Mouse (Mus musculus): ENCODE results near the gene Fgfr2. TPM values are rescaled to one million over a fixed set of nuclear protein-coding genes. Genes with fewer than 3 reads are reported as not detected.

Fgfr2 gene
- polyA plus RNA-seq, 1 experiment from 2014 or later, result 93.4 TPM

DNA sequence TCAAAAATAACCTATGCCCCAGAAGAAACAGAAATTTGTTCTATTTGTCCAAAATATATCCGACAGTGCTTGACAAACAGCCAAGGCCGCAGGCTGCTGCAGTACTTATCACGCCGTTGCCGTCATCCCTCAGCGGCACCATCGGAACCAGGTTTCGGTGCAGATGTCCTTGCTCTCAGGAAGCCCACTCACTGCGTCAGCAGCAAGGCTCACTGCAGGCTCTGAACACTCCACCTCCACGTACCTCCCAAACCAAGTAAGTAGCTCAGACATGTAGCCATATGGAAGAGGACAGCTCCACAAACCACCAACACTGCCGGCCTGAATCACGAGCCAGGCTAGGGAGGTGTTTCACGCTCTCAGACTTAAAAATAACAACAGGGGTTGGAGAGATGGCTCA, 334.3 kb downstream of the Fgfr2 start:
- Histone ChIP-seq H3K4me2 (ENCODE audit: low read depth, low read length) (no peak overlapping the region), H3K27me3 (ENCODE audit: control insufficient read depth, insufficient read depth, low read length) (no peaks in the 10 kb centered on the region), H3K36me3 (ENCODE audit: control insufficient read depth, insufficient read depth, low read length) (no peaks in the 10 kb centered on the region), H3K9me3 (replicated peaks; ENCODE audit: control insufficient read depth, low read length) (no peaks in the 10 kb centered on the region), H3K27ac (ENCODE audit: low read length) (no peak overlapping the region), H3K9ac (ENCODE audit: low read length) (no peak overlapping the region), H3K4me3 (replicated peaks; ENCODE audit: low read length) (no peak overlapping the region), H3K4me1 (ENCODE audit: control insufficient read depth, insufficient read depth, low read length) (peaks cover 37% of the 10 kb centered on the region)
- ATAC-seq (ENCODE audit: insufficient read depth, low FRiP score), result no peak
- 91% methylated on average over 13 of the region's 13 CpGs for WGBS

DNA sequence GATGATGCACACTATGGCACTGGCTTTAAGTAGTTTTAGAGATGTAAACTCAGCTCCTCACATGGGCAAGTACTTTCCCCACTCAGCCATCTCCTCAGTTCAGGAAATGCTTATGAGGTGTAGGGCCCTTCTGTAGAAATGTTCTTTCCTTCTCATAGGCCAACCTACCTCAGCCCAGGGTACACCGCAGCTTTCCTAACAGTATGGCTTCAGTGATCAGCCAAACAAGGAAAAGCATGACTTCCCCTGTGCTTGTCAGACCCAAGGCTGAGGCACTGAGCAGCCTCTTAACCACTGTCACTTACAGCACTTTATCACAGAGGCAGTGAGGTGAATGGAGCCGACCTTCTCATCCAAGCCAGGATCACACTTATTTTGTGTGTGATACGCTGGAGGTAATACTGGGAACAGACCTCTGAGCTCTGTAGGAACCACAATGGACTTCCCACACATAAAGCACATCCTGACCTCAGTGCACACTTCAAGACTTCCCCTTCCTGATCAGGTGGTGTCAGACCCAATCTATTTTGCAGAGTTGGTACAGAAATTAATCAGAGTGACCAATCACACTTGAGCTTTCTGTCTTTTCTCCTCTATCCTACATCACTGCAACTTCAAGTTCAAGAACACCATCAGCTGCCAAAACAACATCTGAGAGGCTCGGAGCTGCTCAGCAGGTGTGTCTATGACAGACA, 335.5 kb downstream of the Fgfr2 start:
- Histone ChIP-seq H3K27ac (ENCODE audit: low read length) (peak overlapping the region; percentile 3), H3K4me1 (ENCODE audit: control insufficient read depth, insufficient read depth, low read length) (peaks cover 37% of the 10 kb centered on the region), H3K4me3 (replicated peaks; ENCODE audit: low read length) (no peak overlapping the region), H3K9ac (ENCODE audit: low read length) (no peak overlapping the region), H3K4me2 (ENCODE audit: low read depth, low read length) (no peak overlapping the region), H3K9me3 (replicated peaks; ENCODE audit: control insufficient read depth, low read length) (no peaks in the 10 kb centered on the region), H3K27me3 (ENCODE audit: control insufficient read depth, insufficient read depth, low read length) (no peaks in the 10 kb centered on the region), H3K36me3 (ENCODE audit: control insufficient read depth, insufficient read depth, low read length) (no peaks in the 10 kb centered on the region)
- no peak for ATAC-seq (ENCODE audit: insufficient read depth, low FRiP score)
- WGBS, result 80% methylated on average over 4 of the region's 4 CpGs

DNA sequence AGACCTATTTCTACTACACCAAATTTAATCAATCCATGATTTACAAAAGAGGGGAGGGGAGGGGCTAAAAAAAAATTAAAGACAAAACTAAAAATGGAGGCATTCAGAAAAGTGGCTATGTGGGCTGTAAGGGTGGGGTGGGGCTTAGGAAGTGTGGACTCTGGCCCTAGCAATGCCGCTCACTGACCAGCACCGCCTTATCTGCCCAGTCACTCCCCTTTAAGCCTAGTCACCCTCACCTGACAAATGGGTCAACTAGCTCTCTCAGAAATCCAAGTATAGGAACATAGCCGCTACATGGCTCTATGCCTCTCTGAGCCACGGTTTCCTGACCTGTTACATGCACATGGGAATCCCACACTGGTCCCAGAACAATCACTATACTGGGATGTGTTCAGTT, 336.1 kb downstream of the Fgfr2 start:
- Histone ChIP-seq H3K9ac (ENCODE audit: low read length) (no peak overlapping the region), H3K36me3 (ENCODE audit: control insufficient read depth, insufficient read depth, low read length) (no peaks in the 10 kb centered on the region), H3K9me3 (replicated peaks; ENCODE audit: control insufficient read depth, low read length) (no peaks in the 10 kb centered on the region), H3K27me3 (ENCODE audit: control insufficient read depth, insufficient read depth, low read length) (no peaks in the 10 kb centered on the region), H3K4me2 (ENCODE audit: low read depth, low read length) (no peak overlapping the region), H3K27ac (ENCODE audit: low read length) (peak overlapping the region; percentile 3), H3K4me3 (replicated peaks; ENCODE audit: low read length) (no peak overlapping the region), H3K4me1 (ENCODE audit: control insufficient read depth, insufficient read depth, low read length) (peaks cover 38% of the 10 kb centered on the region)
- 73% methylated on average over 4 of the region's 4 CpGs for WGBS
- no peak for ATAC-seq (ENCODE audit: insufficient read depth, low FRiP score)

DNA sequence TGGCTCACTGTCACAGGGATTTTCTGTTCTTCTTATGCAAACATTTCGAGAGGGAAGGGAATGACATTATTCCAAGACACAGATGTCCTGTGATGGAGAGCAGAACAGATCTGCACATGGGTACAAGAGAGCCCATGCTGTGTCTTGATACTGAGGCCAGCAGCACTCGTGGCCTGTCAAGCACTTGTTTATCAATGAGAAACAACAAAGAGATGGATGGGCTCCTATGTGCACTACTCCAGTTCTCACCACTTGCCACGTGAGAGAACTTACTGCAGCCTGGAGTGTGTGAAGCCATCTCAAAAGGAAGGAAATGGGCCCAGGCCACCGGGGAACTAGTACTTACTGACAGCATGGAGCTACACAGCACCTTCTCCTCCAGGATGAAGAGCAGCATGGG, 336.6 kb downstream of the Fgfr2 start:
- no peak overlapping the region for H3K4me3 ChIP-seq (replicated peaks; ENCODE audit: low read length)
- H3K27me3 ChIP-seq (ENCODE audit: control insufficient read depth, insufficient read depth, low read length), result no peaks in the 10 kb centered on the region
- no peak; the same call in 1 of the 2 replicates for ATAC-seq (ENCODE audit: insufficient read depth, low FRiP score)
- WGBS, result 26% methylated on average over 4 of the region's 4 CpGs
- peaks cover 38% of the 10 kb centered on the region for H3K4me1 ChIP-seq (ENCODE audit: control insufficient read depth, insufficient read depth, low read length)
- H3K4me2 ChIP-seq (ENCODE audit: low read depth, low read length), result no peak overlapping the region
- H3K27ac ChIP-seq (ENCODE audit: low read length), result peak overlapping the region; percentile 3
- H3K36me3 ChIP-seq (ENCODE audit: control insufficient read depth, insufficient read depth, low read length), result no peaks in the 10 kb centered on the region
- H3K9ac ChIP-seq (ENCODE audit: low read length), result no peak overlapping the region
- no peaks in the 10 kb centered on the region for H3K9me3 ChIP-seq (replicated peaks; ENCODE audit: control insufficient read depth, low read length)

DNA sequence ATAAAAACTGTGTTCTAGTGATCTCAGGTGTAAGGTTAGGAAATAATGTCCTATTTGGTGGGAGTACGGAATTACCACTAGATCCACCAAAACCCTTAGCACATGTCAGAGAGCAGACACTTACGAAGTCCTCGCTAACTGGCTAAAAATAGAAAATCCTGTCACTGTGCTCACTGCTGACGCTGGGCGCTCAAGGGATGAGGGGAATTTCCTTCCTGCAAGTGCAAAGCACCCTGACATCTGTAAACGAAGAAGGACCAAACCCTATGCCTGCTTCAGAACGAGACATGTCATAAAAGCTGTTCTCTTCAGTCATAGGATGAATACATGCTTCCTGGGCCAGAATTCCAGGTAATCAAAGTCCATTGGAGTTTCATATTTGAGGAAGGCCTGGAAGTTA, 337.1 kb downstream of the Fgfr2 start:
- peak overlapping the region; percentile 5; the same call in 1 of the 2 replicates for H3K27ac ChIP-seq (ENCODE audit: low read length)
- WGBS, result 50% methylated on average over 7 of the region's 7 CpGs
- ATAC-seq (ENCODE audit: insufficient read depth, low FRiP score), result no peak
- H3K4me1 ChIP-seq (ENCODE audit: control insufficient read depth, insufficient read depth, low read length), result peaks cover 42% of the 10 kb centered on the region
- no peak overlapping the region for H3K9ac ChIP-seq (ENCODE audit: low read length)
- H3K36me3 ChIP-seq (ENCODE audit: control insufficient read depth, insufficient read depth, low read length), result no peaks in the 10 kb centered on the region
- H3K4me3 ChIP-seq (replicated peaks; ENCODE audit: low read length), result no peak overlapping the region
- no peaks in the 10 kb centered on the region for H3K27me3 ChIP-seq (ENCODE audit: control insufficient read depth, insufficient read depth, low read length)
- H3K4me2 ChIP-seq (ENCODE audit: low read depth, low read length), result no peak overlapping the region
- no peaks in the 10 kb centered on the region for H3K9me3 ChIP-seq (replicated peaks; ENCODE audit: control insufficient read depth, low read length)

DNA sequence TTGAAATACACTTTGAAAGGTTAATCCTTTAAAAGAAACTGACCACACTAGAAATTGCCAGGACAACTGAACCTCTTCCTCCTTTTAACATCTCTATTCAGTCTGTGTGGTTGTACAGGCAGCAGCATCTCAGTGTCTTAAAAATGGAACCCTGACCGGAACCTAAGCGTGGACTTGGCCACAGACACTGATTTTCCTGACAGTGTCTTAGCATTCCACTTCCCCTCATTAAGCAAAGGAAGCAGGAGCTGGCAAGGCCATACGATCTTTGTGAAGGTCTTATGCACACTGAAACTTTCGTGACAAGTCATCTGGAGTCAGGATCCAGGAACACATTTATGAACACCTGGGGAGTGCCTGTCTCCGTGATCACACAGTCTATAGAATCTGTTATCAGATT, 339.0 kb downstream of the Fgfr2 start:
- Histone ChIP-seq H3K27me3 (ENCODE audit: control insufficient read depth, insufficient read depth, low read length) (no peaks in the 10 kb centered on the region), H3K27ac (ENCODE audit: low read length) (no peak overlapping the region), H3K9me3 (replicated peaks; ENCODE audit: control insufficient read depth, low read length) (no peaks in the 10 kb centered on the region), H3K4me2 (ENCODE audit: low read depth, low read length) (no peak overlapping the region), H3K9ac (ENCODE audit: low read length) (no peak overlapping the region), H3K36me3 (ENCODE audit: control insufficient read depth, insufficient read depth, low read length) (no peaks in the 10 kb centered on the region), H3K4me1 (ENCODE audit: control insufficient read depth, insufficient read depth, low read length) (peaks cover 35% of the 10 kb centered on the region), H3K4me3 (replicated peaks; ENCODE audit: low read length) (no peak overlapping the region)
- ATAC-seq (ENCODE audit: insufficient read depth, low FRiP score), result no peak
- WGBS, result 75% methylated on average over 5 of the region's 5 CpGs

DNA sequence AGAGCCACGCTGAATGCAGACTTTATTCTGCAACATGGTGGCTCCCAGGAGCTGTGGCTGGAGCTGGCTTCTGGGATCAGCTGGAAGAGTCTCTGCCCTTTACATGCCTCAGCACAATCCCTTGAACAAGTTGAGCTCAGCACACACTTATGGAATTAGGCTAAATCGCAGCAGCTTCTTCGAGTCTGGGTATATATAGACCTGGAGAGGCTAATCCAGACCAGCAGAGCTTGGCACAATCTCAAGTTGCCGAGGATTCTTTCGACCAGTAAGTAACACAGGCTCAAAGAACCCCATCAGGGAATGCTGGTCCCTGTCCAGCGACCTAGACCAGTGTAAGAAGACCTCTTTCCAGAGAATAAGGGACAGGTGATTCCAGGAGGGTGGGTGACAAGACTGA, 341.3 kb downstream of the Fgfr2 start:
- Histone ChIP-seq H3K9me3 (replicated peaks; ENCODE audit: control insufficient read depth, low read length) (no peaks in the 10 kb centered on the region), H3K9ac (ENCODE audit: low read length) (no peak overlapping the region; the same call in 1 of the 2 replicates), H3K4me3 (replicated peaks; ENCODE audit: low read length) (no peak overlapping the region), H3K4me1 (ENCODE audit: control insufficient read depth, insufficient read depth, low read length) (peaks cover 29% of the 10 kb centered on the region), H3K27ac (ENCODE audit: low read length) (no peak overlapping the region), H3K36me3 (ENCODE audit: control insufficient read depth, insufficient read depth, low read length) (no peaks in the 10 kb centered on the region), H3K4me2 (ENCODE audit: low read depth, low read length) (no peak overlapping the region), H3K27me3 (ENCODE audit: control insufficient read depth, insufficient read depth, low read length) (no peaks in the 10 kb centered on the region)
- 52% methylated on average over 6 of the region's 6 CpGs for WGBS
- no peak for ATAC-seq (ENCODE audit: insufficient read depth, low FRiP score)

DNA sequence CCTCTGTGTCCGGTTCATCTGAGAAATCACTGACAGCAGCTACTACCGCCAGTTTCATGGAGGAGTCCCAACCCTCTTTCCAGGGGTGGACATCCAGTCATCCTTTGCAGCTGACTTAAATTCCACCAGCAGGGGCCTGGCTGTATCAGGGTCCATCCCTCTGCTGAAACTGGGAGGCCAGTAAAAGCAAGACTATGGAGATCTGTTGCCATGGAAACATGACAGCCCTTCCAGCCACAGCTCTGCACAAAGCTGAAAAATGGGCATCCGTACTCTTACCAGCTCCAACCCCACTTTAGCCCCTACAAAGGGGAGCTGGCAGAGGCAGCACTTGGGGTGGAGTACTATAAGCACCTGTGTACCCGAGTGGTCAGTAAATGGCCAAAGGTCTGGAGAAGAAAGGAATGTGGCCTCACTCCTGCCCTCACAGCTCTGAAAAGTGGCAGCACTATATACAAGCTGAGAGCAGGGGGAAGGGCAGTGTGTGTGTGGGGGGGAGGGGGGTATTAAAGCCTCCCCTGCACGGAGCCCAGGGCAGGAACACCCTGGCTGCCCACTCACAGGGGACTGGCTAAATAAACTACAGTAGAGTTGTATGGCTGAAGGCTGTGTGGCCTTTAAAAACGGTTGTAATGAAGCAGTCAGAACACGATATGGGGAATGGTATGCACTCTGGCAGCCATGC, 341.9 kb downstream of the Fgfr2 start:
- ATAC-seq (ENCODE audit: insufficient read depth, low FRiP score), result 0 out of 2 replicates have a peak, but pooled peaks have one; percentile 28
- H3K9ac ChIP-seq (ENCODE audit: low read length), result no peak overlapping the region
- H3K9me3 ChIP-seq (replicated peaks; ENCODE audit: control insufficient read depth, low read length), result no peaks in the 10 kb centered on the region
- no peaks in the 10 kb centered on the region for H3K27me3 ChIP-seq (ENCODE audit: control insufficient read depth, insufficient read depth, low read length)
- H3K4me1 ChIP-seq (ENCODE audit: control insufficient read depth, insufficient read depth, low read length), result peaks cover 26% of the 10 kb centered on the region
- no peak overlapping the region for H3K4me2 ChIP-seq (ENCODE audit: low read depth, low read length)
- 33% methylated on average over 7 of the region's 7 CpGs for WGBS
- H3K27ac ChIP-seq (ENCODE audit: low read length), result no peak overlapping the region
- no peaks in the 10 kb centered on the region for H3K36me3 ChIP-seq (ENCODE audit: control insufficient read depth, insufficient read depth, low read length)
- no peak overlapping the region for H3K4me3 ChIP-seq (replicated peaks; ENCODE audit: low read length)

DNA sequence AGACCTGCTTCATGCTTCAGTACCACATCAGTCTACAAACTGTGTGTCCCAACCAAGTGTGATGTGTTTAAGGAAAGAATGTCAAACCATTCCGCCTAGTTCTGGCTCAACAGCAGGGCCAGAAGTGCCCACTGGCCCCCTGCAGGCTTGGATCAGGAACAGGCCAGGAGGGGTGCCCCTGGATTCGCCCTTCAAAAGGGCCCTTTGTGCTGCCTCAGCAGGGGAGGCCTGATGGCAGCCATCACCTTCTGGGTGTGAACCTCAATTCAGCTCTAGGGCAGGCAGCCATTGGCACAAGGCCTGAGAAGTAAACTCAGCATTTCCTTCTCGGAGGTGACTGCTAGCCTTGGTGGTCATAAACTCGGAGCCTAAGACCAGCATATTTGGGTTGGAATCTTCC, 342.5 kb downstream of the Fgfr2 start:
- H3K27ac ChIP-seq (ENCODE audit: low read length), result peak overlapping the region; percentile 36; the same call in 1 of the 2 replicates
- no peaks in the 10 kb centered on the region for H3K9me3 ChIP-seq (replicated peaks; ENCODE audit: control insufficient read depth, low read length)
- peaks cover 19% of the 10 kb centered on the region for H3K4me1 ChIP-seq (ENCODE audit: control insufficient read depth, insufficient read depth, low read length)
- H3K4me2 ChIP-seq (ENCODE audit: low read depth, low read length), result no peak overlapping the region
- no peaks in the 10 kb centered on the region for H3K36me3 ChIP-seq (ENCODE audit: control insufficient read depth, insufficient read depth, low read length)
- no peaks in the 10 kb centered on the region for H3K27me3 ChIP-seq (ENCODE audit: control insufficient read depth, insufficient read depth, low read length)
- H3K4me3 ChIP-seq (replicated peaks; ENCODE audit: low read length), result no peak overlapping the region
- ATAC-seq (ENCODE audit: insufficient read depth, low FRiP score), result no peak
- no peak overlapping the region for H3K9ac ChIP-seq (ENCODE audit: low read length)
- WGBS, result 50% methylated on average over 4 of the region's 4 CpGs

All from stomach, embryonic 16.5 days (tissue).